Mouse (Mus musculus) midbrain, embryonic 15.5 days (tissue): ENCODE measurements around the gene Dock8. TPM values are rescaled to one million over a fixed set of nuclear protein-coding genes. Genes with fewer than 3 reads are reported as not detected.

Experiments
- ATAC-seq: fragments of 200-750 bp; cut with Nextera tagmentation; replicated peaks from 2 replicates; pipeline ENCODE4 v1.8.0; 2017; ENCODE audit warnings: moderate TSS enrichment
- H3K27ac ChIP-seq: fragments of 300-500 bp; sonication (generic); 2 replicates; pipeline ENCODE4 v1.5.1; 2015; ENCODE audit warnings: mild to moderate bottlenecking, inconsistent platforms
- H3K27me3 ChIP-seq: fragments of 300-500 bp; sonication (generic); replicated peaks from 2 replicates; pipeline ENCODE4 v1.6.1; 2015; ENCODE audit warnings: inconsistent platforms
- H3K36me3 ChIP-seq: fragments of 300-500 bp; sonication (generic); replicated peaks from 2 replicates; pipeline ENCODE4 v1.6.1; 2015; ENCODE audit warnings: inconsistent platforms
- H3K4me1 ChIP-seq: fragments of 300-500 bp; sonication (generic); 2 replicates; pipeline ENCODE4 v1.6.1; 2015; ENCODE audit warnings: inconsistent platforms
- H3K4me2 ChIP-seq: fragments of 300-500 bp; sonication (generic); 2 replicates; pipeline ENCODE4 v1.6.1; 2015; ENCODE audit warnings: inconsistent platforms, mild to moderate bottlenecking, moderate library complexity
- H3K4me3 ChIP-seq: fragments of 300-500 bp; sonication (generic); 2 replicates; pipeline ENCODE4 v1.5.1; 2015; ENCODE audit warnings: mild to moderate bottlenecking, inconsistent platforms
- H3K9ac ChIP-seq: fragments of 300-500 bp; sonication (generic); 2 replicates; pipeline ENCODE4 v1.6.1; 2015; ENCODE audit warnings: mild to moderate bottlenecking, inconsistent platforms
- H3K9me3 ChIP-seq: fragments of 300-500 bp; sonication (generic); 2 replicates; pipeline ENCODE4 v1.6.1; 2016; ENCODE audit warnings: inconsistent platforms
- WGBS: fragments of 180-500 bp; shearing (Covaris S2); methylation state at CpG from one replicate; pipeline ENCODE4 v1.1.7; 2015; ENCODE audit warnings: mixed read lengths; 5-methylcytosine and 5-hydroxymethylcytosine counted together
- polyA plus RNA-seq: library from polyadenylated mRNA; unstranded; fragments of >200 nt; fragmentation: Nextera tagmentation; extraction: Ambion mirVana; gene quantifications from 2 replicates; pipeline ENCODE4 v1.2.1, GENCODE M21; 2015

The Dock8 gene
- polyA plus RNA-seq, 1 experiment from 2014 or later = 0.59 TPM

- no peak overlapping the region for H3K9ac ChIP-seq
- H3K4me3 ChIP-seq = no peak overlapping the region
- H3K27ac ChIP-seq = no peak overlapping the region
- no peaks in the 10 kb centered on the region for H3K4me1 ChIP-seq
- ATAC-seq = no peak
- H3K27me3 ChIP-seq = no peaks in the 10 kb centered on the region
- H3K36me3 ChIP-seq = no peaks in the 10 kb centered on the region
- no peaks in the 10 kb centered on the region for H3K9me3 ChIP-seq
- no peak overlapping the region for H3K4me2 ChIP-seq
- 87% methylated on average over 5 of the region's 5 CpGs for WGBS
Measured at GRCm38 (mm10) chr19:25186316-25186715, 187.0 kb downstream of the Dock8 start.

- H3K27me3 ChIP-seq = no peaks in the 10 kb centered on the region
- H3K4me1 ChIP-seq = no peaks in the 10 kb centered on the region
- 84% methylated on average over 18 of the region's 18 CpGs for WGBS
- H3K4me2 ChIP-seq = no peak overlapping the region
- H3K36me3 ChIP-seq = no peaks in the 10 kb centered on the region
- ATAC-seq = no peak
- H3K4me3 ChIP-seq = no peak overlapping the region
- H3K27ac ChIP-seq = no peak overlapping the region
- no peaks in the 10 kb centered on the region for H3K9me3 ChIP-seq
- no peak overlapping the region for H3K9ac ChIP-seq
Measured at GRCm38 (mm10) chr19:25187681-25188080, 188.3 kb downstream of the Dock8 start.

GRCm38 (mm10) chr19:25193751-25194150, 194.4 kb downstream of the Dock8 start:
- Histone ChIP-seq H3K4me1 (no peaks in the 10 kb centered on the region), H3K9ac (no peak overlapping the region), H3K27me3 (no peaks in the 10 kb centered on the region), H3K4me2 (no peak overlapping the region), H3K36me3 (no peaks in the 10 kb centered on the region), H3K9me3 (no peaks in the 10 kb centered on the region), H3K27ac (no peak overlapping the region), H3K4me3 (no peak overlapping the region)
- 96% methylated on average over 9 of the region's 9 CpGs for WGBS
- ATAC-seq = no peak

DNA sequence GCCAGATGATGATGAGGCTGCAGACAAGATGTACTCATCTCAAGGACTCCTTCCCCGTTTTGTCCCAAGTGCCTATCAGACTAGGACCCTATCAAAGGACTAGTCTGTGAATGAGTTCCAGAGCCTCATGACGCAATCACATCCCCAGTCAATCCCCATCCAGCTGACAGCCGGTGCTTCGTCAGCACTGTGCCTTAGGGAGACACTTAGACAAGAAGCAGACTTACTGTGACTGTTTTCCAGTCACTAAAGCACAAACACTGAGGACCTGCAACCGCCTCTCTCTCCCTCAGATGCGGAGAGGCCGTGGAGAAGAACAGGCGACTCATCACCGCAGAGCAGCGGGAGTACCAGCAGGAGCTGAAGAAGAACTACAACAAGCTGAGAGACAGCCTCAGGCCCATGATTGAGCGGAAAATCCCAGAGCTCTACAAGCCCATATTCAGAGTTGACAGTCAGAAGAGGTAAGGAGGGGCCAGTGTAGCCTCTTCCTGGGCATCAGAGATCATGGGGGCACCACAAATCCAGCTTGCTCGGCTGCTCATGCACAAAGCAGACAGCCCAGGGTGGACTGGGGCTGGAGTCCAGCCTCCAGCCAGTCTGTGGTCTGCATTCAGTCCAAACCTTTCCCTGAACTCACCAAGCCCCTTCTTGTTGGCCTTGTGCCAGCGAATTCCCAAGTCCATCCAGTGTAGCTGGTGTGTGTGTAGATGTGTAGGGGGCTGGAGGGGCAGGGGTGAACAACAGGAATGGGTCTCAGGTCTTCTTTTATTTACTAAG, 200.9 kb downstream of the Dock8 start:
- Histone ChIP-seq H3K27ac (no peak overlapping the region), H3K4me2 (no peak overlapping the region), H3K4me3 (no peak overlapping the region), H3K4me1 (no peaks in the 10 kb centered on the region), H3K27me3 (no peaks in the 10 kb centered on the region), H3K36me3 (no peaks in the 10 kb centered on the region), H3K9me3 (no peaks in the 10 kb centered on the region), H3K9ac (no peak overlapping the region)
- no peak for ATAC-seq
- 71% methylated on average over 13 of the region's 13 CpGs for WGBS

GRCm38 (mm10) chr19:25203077-25203476, 203.7 kb downstream of the Dock8 start:
- Histone ChIP-seq H3K36me3 (no peaks in the 10 kb centered on the region), H3K9me3 (no peaks in the 10 kb centered on the region)
- WGBS = 86% methylated on average over 12 of the region's 12 CpGs

GRCm38 (mm10) chr19:25206969-25207368, 207.6 kb downstream of the Dock8 start:
- Histone ChIP-seq H3K36me3 (no peaks in the 10 kb centered on the region), H3K4me3 (no peak overlapping the region), H3K4me2 (no peak overlapping the region), H3K9me3 (no peaks in the 10 kb centered on the region), H3K27me3 (0 out of 2 replicates have a peak, but pooled peaks cover 11% of the 10 kb centered on the region), H3K4me1 (peaks cover 12% of the 10 kb centered on the region), H3K27ac (no peak overlapping the region), H3K9ac (no peak overlapping the region)
- 62% methylated on average over 12 of the region's 12 CpGs for WGBS
- ATAC-seq = no peak

More at GRCm38 (mm10) chr19:25203077-25203476, 203.7 kb downstream of the Dock8 start:
- Histone ChIP-seq H3K4me2 (no peak overlapping the region), H3K4me3 (no peak overlapping the region), H3K27me3 (0 out of 2 replicates have a peak, but pooled peaks cover 11% of the 10 kb centered on the region), H3K9ac (no peak overlapping the region), H3K4me1 (peaks cover 6% of the 10 kb centered on the region), H3K27ac (no peak overlapping the region)
- no peak for ATAC-seq

- WGBS = 3% methylated on average over 23 of the region's 23 CpGs
- H3K4me1 ChIP-seq = peaks cover 12% of the 10 kb centered on the region
- H3K9me3 ChIP-seq = no peaks in the 10 kb centered on the region
- 0 out of 2 replicates have a peak overlapping the region, but pooled peaks have one; percentile 2 for H3K9ac ChIP-seq
- no peaks in the 10 kb centered on the region for H3K36me3 ChIP-seq
- peak overlapping the region; percentile 19 for H3K4me3 ChIP-seq
- peak overlapping the region; percentile 47 for H3K4me2 ChIP-seq
- 0 out of 2 replicates have a peak, but pooled peaks cover 11% of the 10 kb centered on the region for H3K27me3 ChIP-seq
- ATAC-seq = peak; percentile 63
- no peak overlapping the region for H3K27ac ChIP-seq
Measured at GRCm38 (mm10) chr19:25207731-25208361, 208.5 kb downstream of the Dock8 start.

DNA sequence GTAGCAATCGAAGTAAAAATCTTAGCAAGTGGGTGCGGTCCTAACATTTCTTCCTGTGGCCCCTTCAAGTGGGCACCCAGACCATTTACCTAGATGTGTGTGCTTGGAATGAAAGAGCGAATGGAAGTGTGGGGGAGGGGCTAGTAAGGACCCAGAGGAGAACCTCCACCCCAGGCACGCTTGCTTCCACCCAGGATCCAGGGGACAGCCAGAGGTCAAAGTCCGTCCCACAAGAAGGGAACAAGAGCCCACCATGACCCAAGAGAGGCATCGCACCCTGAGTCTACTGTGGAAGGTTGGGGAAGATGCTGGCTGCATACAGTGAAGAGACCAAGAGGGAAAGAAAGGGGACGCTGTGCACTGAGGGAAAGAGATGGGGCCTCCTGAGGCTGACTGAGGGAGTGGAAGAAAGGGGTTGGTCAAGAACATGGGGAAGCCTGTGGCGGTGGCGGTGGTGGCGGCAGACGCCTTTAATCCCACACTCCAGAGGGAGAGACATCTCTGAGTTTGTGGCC, 209.3 kb downstream of the Dock8 start:
- Histone ChIP-seq H3K36me3 (no peaks in the 10 kb centered on the region), H3K27ac (no peak overlapping the region), H3K9me3 (peaks cover 3% of the 10 kb centered on the region; the same call in 1 of the 2 replicates), H3K4me2 (peak overlapping the region; percentile 47; the same call in 1 of the 2 replicates), H3K27me3 (0 out of 2 replicates have a peak, but pooled peaks cover 11% of the 10 kb centered on the region), H3K4me1 (peaks cover 12% of the 10 kb centered on the region), H3K9ac (no peak overlapping the region), H3K4me3 (peak overlapping the region; percentile 19; the same call in 1 of the 2 replicates)
- ATAC-seq = no peak
- 48% methylated on average over 11 of the region's 11 CpGs for WGBS

DNA sequence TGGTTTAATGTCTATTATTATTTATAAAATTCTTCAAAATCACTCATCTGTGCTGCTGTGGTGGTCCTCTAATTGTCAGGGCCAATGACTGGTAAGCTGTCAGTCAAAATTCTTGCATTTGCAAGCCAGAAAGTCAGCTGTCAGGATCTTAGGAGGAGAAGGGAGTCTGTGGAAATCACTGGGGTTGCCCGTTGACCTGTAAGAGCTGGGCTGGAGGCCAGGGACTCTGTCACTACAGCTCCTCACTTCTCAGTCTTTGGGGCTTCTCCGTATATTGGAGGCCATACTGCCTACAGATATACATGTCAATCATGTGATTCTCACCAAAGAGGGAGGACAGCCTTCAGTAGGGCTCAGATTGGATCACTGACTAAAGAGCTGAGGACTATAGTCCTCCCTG, 221.3 kb downstream of the Dock8 start:
- no peaks in the 10 kb centered on the region for H3K27me3 ChIP-seq
- H3K9ac ChIP-seq = no peak overlapping the region
- no peak overlapping the region for H3K27ac ChIP-seq
- no peak for ATAC-seq
- no peaks in the 10 kb centered on the region for H3K9me3 ChIP-seq
- 72% methylated on average over 2 of the region's 2 CpGs for WGBS
- no peak overlapping the region for H3K4me2 ChIP-seq
- H3K4me3 ChIP-seq = no peak overlapping the region
- H3K36me3 ChIP-seq = no peaks in the 10 kb centered on the region
- no peaks in the 10 kb centered on the region for H3K4me1 ChIP-seq

DNA sequence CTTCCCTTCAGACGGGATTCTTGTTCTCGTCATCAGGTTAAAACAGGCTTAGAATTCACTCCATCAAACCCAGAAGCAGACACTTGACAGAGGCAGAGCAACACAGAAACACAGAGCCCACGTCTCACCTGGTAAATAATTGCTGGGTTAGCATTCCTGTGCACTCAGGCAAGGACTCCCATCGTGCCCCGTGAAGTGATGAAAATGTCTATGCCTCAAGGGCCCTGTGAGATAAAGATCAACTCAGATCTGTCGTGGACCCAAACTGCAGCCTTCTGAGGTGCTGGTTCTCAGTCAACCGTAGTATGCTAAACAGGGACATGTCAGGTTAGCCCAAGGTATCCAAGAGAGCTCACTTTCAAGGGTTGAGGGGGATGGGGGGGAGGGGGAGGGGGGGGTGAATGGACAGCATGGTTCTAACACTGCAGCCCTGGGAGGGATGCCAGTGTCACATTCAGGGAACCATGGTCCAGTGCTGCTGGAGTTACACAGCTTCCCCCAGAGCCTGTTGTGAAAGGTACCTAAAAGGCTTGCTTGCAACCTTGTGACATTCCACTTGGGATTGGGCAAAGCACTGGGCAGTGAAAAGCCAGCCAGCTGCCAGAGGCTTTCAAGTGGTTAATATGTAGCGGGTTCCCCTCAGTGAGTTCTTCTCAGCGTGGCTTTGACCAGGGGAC, 222.8 kb downstream of the Dock8 start:
- ATAC-seq = no peak
- Histone ChIP-seq H3K27ac (no peak overlapping the region), H3K9me3 (no peaks in the 10 kb centered on the region), H3K4me3 (no peak overlapping the region), H3K27me3 (no peaks in the 10 kb centered on the region), H3K4me1 (no peaks in the 10 kb centered on the region), H3K9ac (no peak overlapping the region), H3K4me2 (no peak overlapping the region), H3K36me3 (no peaks in the 10 kb centered on the region)
- WGBS = 71% methylated on average over 9 of the region's 9 CpGs

DNA sequence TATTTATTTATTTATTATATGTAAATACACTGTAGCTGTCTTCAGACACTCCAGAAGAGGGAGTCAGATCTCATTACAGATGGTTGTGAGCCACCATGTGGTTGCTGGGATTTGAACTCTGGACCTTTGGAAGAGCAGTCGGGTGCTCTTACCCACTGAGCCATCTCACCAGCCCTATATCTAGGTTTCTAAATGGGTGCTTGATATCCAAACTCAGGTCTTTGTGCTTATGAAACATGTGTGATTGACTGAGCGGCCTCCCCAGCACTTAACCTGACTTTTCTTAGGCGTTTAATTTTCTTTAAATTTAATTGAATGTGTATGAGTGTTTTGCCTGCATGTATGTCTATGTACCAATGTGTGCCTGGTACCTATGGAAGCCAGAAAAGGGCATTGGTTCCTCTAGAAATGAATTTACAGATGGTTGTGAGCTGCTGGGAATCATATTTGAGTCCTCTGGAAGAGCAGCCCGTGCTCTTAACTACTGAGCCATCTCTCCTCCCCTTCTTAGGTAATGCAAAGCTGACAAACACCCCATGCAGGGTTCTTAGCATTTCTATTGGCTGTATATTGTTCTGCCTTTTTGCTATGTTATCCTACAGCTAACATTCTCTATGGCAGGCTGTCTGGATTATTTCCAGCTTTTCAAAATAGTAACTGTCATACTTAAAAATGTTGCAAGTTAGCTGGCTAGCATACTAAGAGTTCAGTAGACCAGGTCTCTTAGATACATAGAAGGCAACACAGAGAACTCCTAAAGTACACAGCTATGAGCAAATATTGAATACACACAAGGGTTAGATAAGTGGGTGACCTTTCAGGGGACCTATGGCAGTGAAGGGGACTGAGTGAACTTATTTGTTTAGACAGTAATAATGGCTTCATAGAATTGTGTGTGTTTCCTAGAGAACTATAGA, 231.0 kb downstream of the Dock8 start:
- Histone ChIP-seq H3K4me3 (no peak overlapping the region), H3K36me3 (no peaks in the 10 kb centered on the region), H3K27ac (no peak overlapping the region), H3K9me3 (no peaks in the 10 kb centered on the region), H3K4me2 (no peak overlapping the region), H3K4me1 (no peaks in the 10 kb centered on the region), H3K9ac (no peak overlapping the region), H3K27me3 (no peaks in the 10 kb centered on the region; the same call in 1 of the 2 replicates)
- no peak for ATAC-seq
- WGBS = 71% methylated on average over 4 of the region's 4 CpGs
